Mouse (Mus musculus) CH12.LX (cell line): ENCODE results near the gene Scp2.
"Not testable (repeated sequence)": the region's sequence is repeated elsewhere in the genome, so short reads cannot be mapped to it uniquely, and the experiment has no call there.

Experiments used
- BHLHE40 ChIP-seq: IDR thresholded peaks from 2 replicates; pipeline ENCODE4 v1.6.1; 2011; ENCODE audit warnings: mild to moderate bottlenecking, low read depth, low read length, improper control_type of control experiment
- CHD2 ChIP-seq: IDR thresholded peaks from 2 replicates; pipeline ENCODE4 v1.6.1; 2011; ENCODE audit warnings: low read length, improper control_type of control experiment
- CTCF ChIP-seq, 2 experiments: IDR thresholded peaks in 1 of 2; conservative IDR thresholded peaks in 1 of 2; 2 replicates each; pipeline ENCODE4 v1.5.1; 2011 to 2012; ENCODE audit warnings: low read depth in 2 of 2, low read length in 2 of 2, improper control_type of control experiment in 1 of 2, inconsistent platforms in 1 of 2, mild to moderate bottlenecking in 1 of 2, moderate library complexity in 1 of 2
- E2F4 ChIP-seq: IDR thresholded peaks from 2 replicates; pipeline ENCODE4 v1.6.1; 2011; ENCODE audit warnings: low read depth, low read length, improper control_type of control experiment; ENCODE audit not compliant: insufficient replicate concordance
- JUN ChIP-seq: IDR thresholded peaks from 2 replicates; pipeline ENCODE4 v1.6.1; 2011; ENCODE audit warnings: low read depth, mild to moderate bottlenecking, low read length, improper control_type of control experiment, moderate library complexity; ENCODE audit not compliant: insufficient read depth
- MAFK ChIP-seq: IDR thresholded peaks from 2 replicates; pipeline ENCODE4 v1.6.1; 2011; ENCODE audit warnings: low read length, improper control_type of control experiment; ENCODE audit not compliant: insufficient replicate concordance
- MEF2A ChIP-seq: IDR thresholded peaks from 2 replicates; pipeline ENCODE4 v1.6.1; 2014; ENCODE audit warnings: low read depth, mild to moderate bottlenecking, inconsistent platforms, low read length, improper control_type of control experiment, borderline replicate concordance
- POLR2A ChIP-seq: IDR thresholded peaks from 2 replicates; pipeline ENCODE4 v1.6.1; 2011; ENCODE audit warnings: low read depth, mild to moderate bottlenecking, improper control_type of control experiment, low read length
- RCOR1 ChIP-seq: conservative IDR thresholded peaks from 2 replicates; pipeline ENCODE4 v1.6.1; 2012; ENCODE audit warnings: low read depth, mild to moderate bottlenecking, inconsistent platforms, low read length, improper control_type of control experiment
- USF1 ChIP-seq: IDR thresholded peaks from 2 replicates; pipeline ENCODE4 v1.6.1; 2014; ENCODE audit warnings: low read depth, mild to moderate bottlenecking, inconsistent platforms, low read length, improper control_type of control experiment
- ZC3H11A ChIP-seq: IDR thresholded peaks from 2 replicates; pipeline ENCODE4 v1.6.1; 2012; ENCODE audit warnings: low read depth, mild to moderate bottlenecking, inconsistent platforms, low read length, improper control_type of control experiment

GRCm38 (mm10) chr4:108143178-108143577 is 1.6 kb downstream of the Scp2 start:
- TF ChIP-seq ZC3H11A, RCOR1, JUN, USF1, POLR2A, MEF2A, BHLHE40, E2F4, MAFK, CHD2: not testable (repeated sequence)
- peak in 1 of 2 experiments; percentile 17; a peak in 1 of 4 replicates for TF ChIP-seq CTCF (conservative IDR thresholded peaks at IDR 0.05 in 1 of 2, IDR thresholded peaks at IDR 0.05 in 1 of 2; ENCODE audit: low read depth in 2 of 2, low read length in 2 of 2)
